Mouse (Mus musculus): ENCODE measurements around the gene Ccdc28b. TPM values are rescaled to one million over a fixed set of nuclear protein-coding genes. Genes with fewer than 3 reads are reported as not detected.

Ccdc28b gene
- total RNA-seq (2014; rRNA removed; ENCODE audit: low replicate concordance) (41.9 and 55.1 TPM in 2 replicates), polyA plus RNA-seq (2015; fragmentation: Nextera tagmentation; extraction: Ambion mirVana) (58.0 and 58.6 TPM in 2 replicates)

- TF ChIP-seq CTCF (IDR thresholded peaks at IDR 0.05; ENCODE audit: low read depth) (no peak), EP300 (IDR thresholded peaks at IDR 0.05; ENCODE audit: low read depth) (0 out of 2 replicates have a peak, but pooled peaks have one; percentile 13)
- H3K36me3 ChIP-seq (replicated peaks; ENCODE audit: control insufficient read depth, insufficient read depth, low read length) = peaks cover 35% of the 10 kb centered on the region
- H3K4me1 ChIP-seq (ENCODE audit: control insufficient read depth, insufficient read depth) = peaks cover 30% of the 10 kb centered on the region
- 1% methylated on average over 10 of the region's 10 CpGs for WGBS
- peak within 1 kb of the TSS; percentile 71 for H3K9ac ChIP-seq (replicated peaks; ENCODE audit: low read depth, low read length)
- no peaks in the 10 kb centered on the region for H3K27me3 ChIP-seq (ENCODE audit: control insufficient read depth, insufficient read depth, low read length)
- peak; percentile 30 for ATAC-seq (ENCODE audit: insufficient read depth, low read depth)
- DNase-seq (ENCODE audit: low spot score) = peak; percentile 74
- H3K4me3 ChIP-seq (ENCODE audit: low read depth, low read length) = peak within 1 kb of the TSS; percentile 65
- H3K27ac ChIP-seq (ENCODE audit: low read depth) = peak within 1 kb of the TSS; percentile 89
- H3K9me3 ChIP-seq (replicated peaks; ENCODE audit: control insufficient read depth, low read length) = no peaks in the 10 kb centered on the region
- H3K4me2 ChIP-seq (ENCODE audit: low read depth, low read length) = peak within 1 kb of the TSS; percentile 84
Measured at GRCm38 (mm10) chr4:129623681-129624091, at the start of gene Ccdc28b. Ccdc28b (minus strand) TSS chr4:129623947.

DNA sequence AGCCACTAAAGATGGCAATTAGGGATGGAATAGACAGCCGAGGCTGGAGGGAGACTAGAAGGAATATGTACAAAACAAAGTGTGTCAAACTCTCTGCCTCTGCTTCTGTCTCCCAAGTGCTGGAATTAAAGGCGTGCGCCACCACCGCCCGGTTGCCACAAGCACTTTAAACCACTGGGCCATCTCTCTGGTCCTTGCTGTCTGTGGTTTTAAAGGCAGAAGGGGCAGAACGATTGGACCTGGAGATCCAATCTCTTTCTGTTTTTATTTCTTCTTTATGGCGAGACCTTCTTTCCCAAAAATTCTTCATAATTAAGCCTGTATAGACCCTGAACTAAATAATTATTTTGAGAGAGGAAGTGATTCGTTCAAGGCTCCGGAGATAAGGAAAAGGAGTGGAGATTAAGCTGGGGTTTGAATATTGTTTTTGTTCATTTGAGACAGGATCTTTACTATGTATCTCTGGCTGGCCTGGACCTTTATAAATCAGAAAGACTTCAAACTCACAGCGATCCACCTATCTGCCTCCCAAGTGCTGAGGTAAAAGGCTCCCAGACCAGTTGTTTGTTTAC lies 49.2 kb upstream of the Ccdc28b start:
- Histone ChIP-seq H3K9me3 (replicated peaks; ENCODE audit: control insufficient read depth, low read length) (no peaks in the 10 kb centered on the region), H3K27me3 (ENCODE audit: control insufficient read depth, insufficient read depth, low read length) (no peaks in the 10 kb centered on the region), H3K27ac (ENCODE audit: low read depth) (peak overlapping the region; percentile 97), H3K36me3 (replicated peaks; ENCODE audit: control insufficient read depth, insufficient read depth, low read length) (peaks cover 13% of the 10 kb centered on the region), H3K4me2 (ENCODE audit: low read depth, low read length) (peak overlapping the region; percentile 86), H3K4me1 (ENCODE audit: control insufficient read depth, insufficient read depth) (peaks cover 15% of the 10 kb centered on the region), H3K9ac (replicated peaks; ENCODE audit: low read depth, low read length) (peak overlapping the region; percentile 97; the same call in 1 of the 2 replicates), H3K4me3 (ENCODE audit: low read depth, low read length) (peak overlapping the region; percentile 90)
- ATAC-seq (ENCODE audit: insufficient read depth, low read depth) (no peak; the same call in 1 of the 2 replicates), DNase-seq (ENCODE audit: low spot score) (no peak)
- 2% methylated on average over 10 of the region's 10 CpGs for WGBS
- no peak for TF ChIP-seq EP300 (IDR thresholded peaks at IDR 0.05; ENCODE audit: low read depth)
- TF ChIP-seq CTCF (IDR thresholded peaks at IDR 0.05; ENCODE audit: low read depth) = no peak

DNA sequence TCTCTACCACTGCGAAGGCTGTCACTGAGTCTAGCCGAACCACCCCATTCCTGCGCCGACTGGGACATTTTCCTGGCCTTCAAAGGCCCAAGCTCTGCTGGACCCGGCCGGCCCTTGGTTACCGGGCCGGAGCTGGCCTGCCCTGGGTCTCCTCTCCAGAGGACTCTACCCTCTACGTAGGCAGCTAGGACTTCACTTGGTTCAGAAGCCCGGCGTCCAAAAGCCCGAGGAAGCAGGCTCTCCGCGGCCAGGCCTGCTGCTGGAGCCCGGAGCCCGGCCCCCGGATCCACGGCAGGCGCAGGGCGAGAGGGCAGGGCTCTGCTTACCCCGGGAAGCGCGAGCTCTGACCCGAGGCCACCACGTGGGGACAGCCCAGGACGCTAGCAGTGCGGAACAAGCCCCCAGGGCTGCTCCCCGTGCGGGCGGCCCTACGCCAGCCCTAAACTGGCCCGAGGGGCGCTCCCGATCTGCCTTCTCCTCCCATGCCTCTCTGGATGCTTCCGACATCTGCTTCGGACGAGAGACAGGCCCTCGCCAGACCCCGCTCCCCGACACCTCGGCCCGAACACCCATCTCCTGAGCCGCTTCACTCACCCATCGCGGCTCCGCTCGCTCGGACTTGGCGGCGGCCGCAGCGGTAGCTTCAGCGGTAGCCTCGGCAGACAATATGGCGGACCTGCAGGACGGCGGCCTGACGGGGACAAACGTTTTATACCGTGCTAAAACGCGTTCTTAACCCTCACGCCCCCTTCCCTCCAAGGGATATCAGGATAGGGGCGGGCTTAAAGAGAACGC lies 48.5 kb upstream of the Ccdc28b start, which contains the start of gene Kpna6:
Gene Kpna6 (minus strand): TSS at position 685 of the 795 bp plus-strand sequence.
- Histone ChIP-seq H3K4me2 (ENCODE audit: low read depth, low read length) (peak within 1 kb of the TSS; percentile 86), H3K27ac (ENCODE audit: low read depth) (peak within 1 kb of the TSS; percentile 97), H3K4me3 (ENCODE audit: low read depth, low read length) (peak within 1 kb of the TSS; percentile 90), H3K9me3 (replicated peaks; ENCODE audit: control insufficient read depth, low read length) (no peaks in the 10 kb centered on the region), H3K36me3 (replicated peaks; ENCODE audit: control insufficient read depth, insufficient read depth, low read length) (peaks cover 16% of the 10 kb centered on the region), H3K9ac (replicated peaks; ENCODE audit: low read depth, low read length) (peak within 1 kb of the TSS; percentile 97), H3K27me3 (ENCODE audit: control insufficient read depth, insufficient read depth, low read length) (no peaks in the 10 kb centered on the region), H3K4me1 (ENCODE audit: control insufficient read depth, insufficient read depth) (peaks cover 15% of the 10 kb centered on the region)
- TF ChIP-seq CTCF (IDR thresholded peaks at IDR 0.05; ENCODE audit: low read depth) (no peak), EP300 (IDR thresholded peaks at IDR 0.05; ENCODE audit: low read depth) (no peak; the same call in 1 of the 2 replicates)
- peak; percentile 90 for ATAC-seq (ENCODE audit: insufficient read depth, low read depth)
- peak; percentile 95 for DNase-seq (ENCODE audit: low spot score)
- WGBS = under 1% methylated on average over 61 of the region's 65 CpGs

GRCm38 (mm10) chr4:129671491-129672082 lies 47.8 kb upstream of the Ccdc28b start:
- Histone ChIP-seq H3K9me3 (replicated peaks; ENCODE audit: control insufficient read depth, low read length) (no peaks in the 10 kb centered on the region), H3K27me3 (ENCODE audit: control insufficient read depth, insufficient read depth, low read length) (no peaks in the 10 kb centered on the region), H3K4me2 (ENCODE audit: low read depth, low read length) (peak overlapping the region; percentile 86), H3K27ac (ENCODE audit: low read depth) (peak overlapping the region; percentile 97), H3K4me3 (ENCODE audit: low read depth, low read length) (peak overlapping the region; percentile 90), H3K9ac (replicated peaks; ENCODE audit: low read depth, low read length) (peak overlapping the region; percentile 97), H3K4me1 (ENCODE audit: control insufficient read depth, insufficient read depth) (peaks cover 15% of the 10 kb centered on the region), H3K36me3 (replicated peaks; ENCODE audit: control insufficient read depth, insufficient read depth, low read length) (peaks cover 12% of the 10 kb centered on the region)
- peak; percentile 74 for TF ChIP-seq CTCF (IDR thresholded peaks at IDR 0.05; ENCODE audit: low read depth)
- TF ChIP-seq EP300 (IDR thresholded peaks at IDR 0.05; ENCODE audit: low read depth) = no peak
- 6% methylated on average over 12 of the region's 12 CpGs for WGBS
- peak; percentile 64 for ATAC-seq (ENCODE audit: insufficient read depth, low read depth)
- DNase-seq (ENCODE audit: low spot score) = peak; percentile 63

DNA sequence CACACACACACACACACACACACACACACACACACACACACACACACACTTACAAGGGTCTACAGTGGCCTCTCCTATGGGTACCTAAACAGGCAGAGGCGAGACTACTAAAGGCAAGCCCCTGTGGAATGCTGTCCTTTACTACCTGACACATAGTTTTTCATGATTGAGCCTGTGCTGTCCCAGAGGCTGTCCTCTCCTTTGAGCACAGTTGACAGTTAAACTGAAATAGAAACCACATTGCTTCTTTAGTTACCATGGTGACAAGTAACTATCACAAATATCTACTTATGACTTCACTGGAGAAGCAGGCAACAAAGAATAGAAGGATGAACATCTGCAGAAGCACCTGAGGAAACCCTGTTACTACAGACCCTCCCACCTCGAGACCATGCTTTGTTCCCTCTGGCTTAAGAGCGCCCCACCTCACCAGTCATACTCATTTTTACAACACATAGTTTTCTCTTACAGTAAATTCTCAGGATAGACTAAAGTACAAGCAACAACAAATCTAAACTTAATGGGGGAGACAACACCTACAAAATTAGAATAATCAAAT lies 38.6 kb upstream of the Ccdc28b start:
- no peaks in the 10 kb centered on the region for H3K27me3 ChIP-seq (ENCODE audit: control insufficient read depth, insufficient read depth, low read length)
- no peak overlapping the region for H3K4me3 ChIP-seq (ENCODE audit: low read depth, low read length)
- no peak overlapping the region for H3K27ac ChIP-seq (ENCODE audit: low read depth)
- H3K4me1 ChIP-seq (ENCODE audit: control insufficient read depth, insufficient read depth) = no peaks in the 10 kb centered on the region
- H3K36me3 ChIP-seq (replicated peaks; ENCODE audit: control insufficient read depth, insufficient read depth, low read length) = peaks cover 54% of the 10 kb centered on the region
- ATAC-seq (ENCODE audit: insufficient read depth, low read depth) (no peak), DNase-seq (ENCODE audit: low spot score) (no peak)
- no peak overlapping the region for H3K9ac ChIP-seq (replicated peaks; ENCODE audit: low read depth, low read length)
- WGBS = 79% methylated on average over 3 of the region's 3 CpGs
- TF ChIP-seq CTCF (IDR thresholded peaks at IDR 0.05; ENCODE audit: low read depth) = no peak
- TF ChIP-seq EP300 (IDR thresholded peaks at IDR 0.05; ENCODE audit: low read depth) = no peak
- H3K4me2 ChIP-seq (ENCODE audit: low read depth, low read length) = no peak overlapping the region
- H3K9me3 ChIP-seq (replicated peaks; ENCODE audit: control insufficient read depth, low read length) = no peaks in the 10 kb centered on the region

Data from heart, postnatal 0 days (tissue).